Mouse (Mus musculus) olfactory bulb, adult 2 months (tissue): ENCODE results near the gene Arid1b.

Source experiments
- CTCF ChIP-seq: fragments of 200-500 bp; IDR thresholded peaks from 2 replicates; pipeline ENCODE4 v1.5.1; 2012; ENCODE audit warnings: low read depth, mild to moderate bottlenecking, low read length, moderate library complexity; ENCODE audit not compliant: insufficient read depth
- POLR2A ChIP-seq: fragments of 200-500 bp; IDR thresholded peaks from 2 replicates; pipeline ENCODE4 v1.6.1; 2012; ENCODE audit warnings: mild to moderate bottlenecking, low read depth, low read length, moderate library complexity; ENCODE audit not compliant: insufficient read depth

DNA sequence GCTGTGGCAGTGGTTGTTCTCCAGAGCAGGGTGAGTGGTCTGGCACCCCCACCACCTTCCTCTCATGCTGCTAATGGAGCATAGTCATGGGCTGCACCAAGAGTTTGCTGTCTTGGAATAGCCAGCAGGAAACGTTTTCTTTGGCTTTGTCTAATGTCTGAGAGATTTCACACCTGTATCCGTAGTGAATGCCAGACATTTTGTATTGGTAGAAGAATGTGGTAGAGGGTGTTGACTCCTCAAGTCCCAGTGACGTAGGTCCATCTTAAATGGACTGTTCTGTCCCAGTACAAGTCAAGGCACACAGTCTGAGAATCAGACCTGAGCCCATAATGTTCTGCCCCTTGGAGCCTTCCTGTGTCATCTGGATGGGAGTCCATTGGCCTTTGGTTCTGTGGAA lies 39.2 kb downstream of the Arid1b start:
- TF ChIP-seq CTCF (no peak), POLR2A (no peak)
